Mouse (Mus musculus): Measurements from ENCODE around the gene Actrt3. TPM values are rescaled to one million over a fixed set of nuclear protein-coding genes. Genes with fewer than 3 reads are reported as not detected.
"Not testable (repeated sequence)": the region's sequence is repeated elsewhere in the genome, so short reads cannot be mapped to it uniquely, and the experiment has no call there.

The Actrt3 gene
- total RNA-seq, 2 experiments from 2014 or later = not detected

DNA sequence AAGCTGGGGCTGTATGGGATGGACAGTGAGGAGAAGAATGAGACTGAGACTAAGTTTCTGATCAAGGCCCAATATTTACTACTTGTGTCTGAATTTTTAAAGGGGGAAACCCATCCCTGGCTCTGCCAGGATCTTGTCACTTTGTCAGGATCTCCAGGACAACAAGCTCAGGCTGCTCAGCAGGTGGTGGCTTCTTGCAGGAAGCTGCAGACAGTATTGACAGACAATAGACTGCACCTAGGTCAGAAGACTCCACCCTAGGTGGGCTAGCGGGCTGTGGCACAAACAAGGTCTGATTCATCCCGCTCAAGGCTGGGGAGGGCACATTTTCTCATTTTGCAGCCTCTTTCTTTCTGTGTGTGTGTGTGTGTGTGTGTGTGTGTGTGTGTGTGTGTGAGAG is 26.2 kb downstream of the Actrt3 start:
- DNase-seq = no peak

DNA sequence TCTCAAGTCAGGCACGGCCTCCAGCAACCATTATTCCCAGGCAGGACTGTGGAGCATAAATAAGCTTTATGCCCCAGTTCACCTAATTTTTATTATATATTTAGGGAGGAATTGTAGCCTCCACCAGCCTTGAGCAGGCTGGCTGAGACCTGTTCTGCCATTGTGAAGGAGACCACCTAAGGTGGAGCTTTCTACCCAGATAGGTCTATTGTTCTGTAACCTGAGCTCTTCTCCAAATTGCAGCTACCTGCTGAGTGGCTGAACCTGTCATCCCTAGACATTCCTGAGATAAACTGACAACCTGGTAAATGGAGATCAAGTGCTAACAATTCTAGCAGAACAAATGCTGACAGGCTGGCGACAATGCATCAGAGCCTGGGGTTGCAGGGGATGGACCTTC is 33.4 kb downstream of the Actrt3 start:
- not testable (repeated sequence) for DNase-seq

- DNase-seq = no peak
These were observed 38.9 kb downstream of the Actrt3 start for GRCm38 (mm10) chr3:30560677-30561314.

GRCm38 (mm10) chr3:30553741-30554140 is 46.0 kb downstream of the Actrt3 start:
- DNase-seq = no peak

DNA sequence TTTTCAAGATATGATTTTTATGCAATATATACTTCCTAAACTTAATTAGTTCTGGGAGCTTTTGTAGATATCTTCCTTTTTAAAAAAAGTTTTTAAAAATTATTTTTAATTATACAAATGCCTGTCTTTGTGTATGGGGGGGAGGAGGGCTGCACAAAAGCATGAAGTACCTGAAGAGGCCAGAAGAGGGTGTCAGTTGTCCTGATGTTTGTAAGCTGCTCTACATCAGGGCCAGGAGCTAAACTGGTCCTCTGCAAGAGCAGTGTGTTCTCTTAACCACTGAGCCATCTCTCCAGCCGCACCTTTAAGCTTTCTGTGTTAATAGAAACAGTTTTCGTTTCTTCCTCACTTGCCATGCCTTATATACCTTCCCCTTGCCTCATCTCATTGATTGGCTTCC is 49.5 kb downstream of the Actrt3 start:
- DNase-seq = no peak

GRCm38 (mm10) chr3:30548928-30549327 is 50.8 kb downstream of the Actrt3 start:
- no peak for DNase-seq

- DNase-seq = no peak
These were observed 51.8 kb downstream of the Actrt3 start, which contains the start of gene Mecom for GRCm38 (mm10) chr3:30547908-30548307. TSS of gene Mecom (minus strand) at chr3:30548008.

Other genes starting within 250 kb of the Actrt3 start
- 10 to 100 TPM; 14.9 to 20.3 TPM for gene Mecom, start 51.9 kb downstream of the Actrt3 start, total RNA-seq (2021)
- gene Mynn, start 2.1 kb upstream of the Actrt3 start, total RNA-seq (2021) = 10 to 100 TPM; 17.4 to 23.7 TPM
- not detected for gene Lrriq4, start 44.6 kb upstream of the Actrt3 start, total RNA-seq (2021)
- under 1 TPM in 1 of 2 experiments, not detected in 1; 0.15 TPM for gene Lrrc34, start 47.9 kb upstream of the Actrt3 start, total RNA-seq (2021)
- gene Lrrc31, start 99.9 kb upstream of the Actrt3 start, total RNA-seq (2021) = not detected
- gene Samd7, start 146.4 kb upstream of the Actrt3 start, total RNA-seq (2021) = under 1 TPM in 1 of 2 experiments, not detected in 1; 0.12 TPM
- gene Sec62, start 192.9 kb upstream of the Actrt3 start, total RNA-seq (2021) = 10 to 100 TPM; 66.5 to 74.7 TPM